Mouse (Mus musculus) cortical plate, adult 2 months (tissue): ENCODE measurements around the gene Gm19426.
A peak's percentile ranks its signal among the peaks of the same experiment; 100 is the strongest.

ENCODE experiments used
- CTCF ChIP-seq: fragments of 200-500 bp; IDR thresholded peaks from 2 replicates; pipeline ENCODE4 v1.5.1; 2011; ENCODE audit warnings: mild to moderate bottlenecking, control low read depth, low read length; ENCODE audit not compliant: insufficient read depth; ENCODE audit errors: extremely low read depth
- POLR2A ChIP-seq: fragments of 200-500 bp; IDR thresholded peaks from 2 replicates; pipeline ENCODE4 v1.6.1; 2011; ENCODE audit warnings: mild to moderate bottlenecking, low read length, control low read depth; ENCODE audit not compliant: insufficient read depth; ENCODE audit errors: extremely low read depth

DNA sequence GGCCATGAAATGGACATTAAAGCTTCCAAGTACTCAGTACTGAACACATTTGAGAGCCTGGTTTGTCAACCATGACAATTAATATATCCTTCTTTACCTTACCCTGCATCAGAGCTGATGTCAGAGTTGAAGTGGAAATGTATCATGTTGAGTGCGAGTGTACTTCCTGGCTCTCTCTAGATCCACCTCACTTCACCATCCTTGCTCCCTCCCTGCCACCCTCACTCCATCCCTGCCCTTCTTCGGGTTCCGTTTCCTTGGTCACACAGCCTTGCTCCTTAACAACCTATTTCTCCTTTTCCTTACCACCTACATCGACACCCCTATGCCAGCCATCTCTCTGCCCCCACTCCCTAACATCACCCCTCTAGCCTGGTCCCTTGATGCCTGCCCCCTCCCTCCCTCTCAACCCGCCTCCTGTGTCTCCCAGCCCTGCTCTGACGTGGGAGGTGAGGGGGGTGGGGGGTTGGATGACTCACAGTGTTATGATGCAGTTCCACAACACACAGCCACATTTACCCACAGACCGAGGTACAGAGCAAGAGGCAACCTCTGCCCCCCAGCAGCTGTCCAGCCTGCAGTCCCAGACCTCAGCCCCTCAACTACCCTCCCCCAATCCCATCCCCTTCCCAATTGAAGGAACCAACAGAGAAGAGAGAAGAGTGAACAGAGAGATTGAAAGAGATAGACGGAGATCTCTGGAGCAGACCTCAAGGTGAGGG lies 9.7 kb downstream of the Gm19426 start, which contains the start of gene Ypel4:
- no peak for TF ChIP-seq CTCF
- TF ChIP-seq POLR2A = peak; percentile 88
